Mouse (Mus musculus) limb, embryonic 11.5 days (tissue): ENCODE measurements around the gene Slc25a33. TPM values are rescaled to one million over a fixed set of nuclear protein-coding genes. Genes with fewer than 3 reads are reported as not detected.

ENCODE experiments used
- ATAC-seq: fragments of 200-750 bp; cut with Nextera tagmentation; 2 replicates; pipeline ENCODE4 v1.8.0; 2017; ENCODE audit warnings: low read depth; ENCODE audit not compliant: insufficient number of reproducible peaks, low FRiP score, low TSS enrichment
- DNase-seq: peaks from one replicate; pipeline ENCODE4 v3.0.0-alpha.2; 2015; ENCODE audit warnings: low spot score
- H3K27ac ChIP-seq: fragments of 300-500 bp; sonication (generic); replicated peaks from 2 replicates; pipeline ENCODE4 v1.5.1; 2014; ENCODE audit warnings: low read depth, mild to moderate bottlenecking, low read length
- H3K27me3 ChIP-seq: fragments of 300-500 bp; sonication (generic); 2 replicates; pipeline ENCODE4 v1.6.1; 2014; ENCODE audit warnings: mild to moderate bottlenecking, low read length, mixed read lengths; ENCODE audit not compliant: control insufficient read depth, insufficient read depth
- H3K36me3 ChIP-seq: fragments of 300-500 bp; sonication (generic); 2 replicates; pipeline ENCODE4 v1.6.1; 2014; ENCODE audit warnings: mild to moderate bottlenecking, low read length, moderate library complexity, mixed read lengths; ENCODE audit not compliant: control insufficient read depth, insufficient read depth
- H3K4me1 ChIP-seq: fragments of 300-500 bp; sonication (generic); 2 replicates; pipeline ENCODE4 v1.6.1; 2014; ENCODE audit warnings: low read length, mixed read lengths; ENCODE audit not compliant: control insufficient read depth, insufficient read depth
- H3K4me2 ChIP-seq: fragments of 300-500 bp; sonication (generic); 2 replicates; pipeline ENCODE4 v1.6.1; 2014; ENCODE audit warnings: low read depth, mild to moderate bottlenecking, moderate library complexity; ENCODE audit not compliant: severe bottlenecking
- H3K4me3 ChIP-seq: fragments of 300-500 bp; sonication (generic); 2 replicates; pipeline ENCODE4 v1.5.1; 2014; ENCODE audit warnings: low read depth, low read length
- H3K9ac ChIP-seq: fragments of 300-500 bp; sonication (generic); 2 replicates; pipeline ENCODE4 v1.6.1; 2014; ENCODE audit warnings: mild to moderate bottlenecking, low read length
- H3K9me3 ChIP-seq: fragments of 300-500 bp; sonication (generic); 2 replicates; pipeline ENCODE4 v1.6.1; 2016; ENCODE audit warnings: low read length; ENCODE audit not compliant: control insufficient read depth
- WGBS: fragments of 180-500 bp; shearing (Covaris S2); extraction: QIAGEN DNeasy Blood & Tissue Kit; methylation state at CpG from one replicate; pipeline ENCODE4 v1.1.7; 2014; 5-methylcytosine and 5-hydroxymethylcytosine counted together
- polyA plus RNA-seq: library from polyadenylated mRNA; unstranded; fragments of >200 nt; fragmentation: Nextera tagmentation; extraction: Ambion mirVana; gene quantifications from 2 replicates; pipeline ENCODE4 v1.2.1, GENCODE M21; 2014

The Slc25a33 gene
- polyA plus RNA-seq, 1 experiment from 2014 or later: 28.9 TPM

DNA sequence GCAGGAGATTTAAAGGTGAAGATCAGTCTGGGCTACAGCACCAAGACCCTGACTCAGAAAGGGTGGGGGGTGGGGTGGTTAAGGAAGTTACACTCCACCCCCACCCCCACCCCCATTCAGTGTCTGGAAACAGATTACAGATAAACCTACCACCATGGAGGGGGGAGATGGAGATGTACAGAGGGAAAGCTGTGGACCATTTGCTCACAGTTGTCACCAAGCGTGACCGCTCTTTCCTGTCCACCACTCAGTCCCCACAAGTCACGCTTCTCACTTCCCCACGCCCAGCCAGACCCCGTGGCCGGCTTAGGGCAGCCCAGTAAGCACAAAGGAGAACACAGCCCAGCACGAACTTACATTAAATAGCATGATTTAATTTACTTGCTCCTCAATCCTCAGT, 30.0 kb downstream of the Slc25a33 start:
- 88% methylated on average over 7 of the region's 7 CpGs for WGBS
- H3K27me3 ChIP-seq: no peaks in the 10 kb centered on the region
- no peak for ATAC-seq
- H3K4me1 ChIP-seq: no peaks in the 10 kb centered on the region
- no peak for DNase-seq
- no peak overlapping the region for H3K27ac ChIP-seq
- H3K9me3 ChIP-seq: no peaks in the 10 kb centered on the region
- H3K9ac ChIP-seq: no peak overlapping the region
- H3K4me2 ChIP-seq: no peak overlapping the region
- no peak overlapping the region for H3K4me3 ChIP-seq
- no peaks in the 10 kb centered on the region; the same call in 1 of the 2 replicates for H3K36me3 ChIP-seq

DNA sequence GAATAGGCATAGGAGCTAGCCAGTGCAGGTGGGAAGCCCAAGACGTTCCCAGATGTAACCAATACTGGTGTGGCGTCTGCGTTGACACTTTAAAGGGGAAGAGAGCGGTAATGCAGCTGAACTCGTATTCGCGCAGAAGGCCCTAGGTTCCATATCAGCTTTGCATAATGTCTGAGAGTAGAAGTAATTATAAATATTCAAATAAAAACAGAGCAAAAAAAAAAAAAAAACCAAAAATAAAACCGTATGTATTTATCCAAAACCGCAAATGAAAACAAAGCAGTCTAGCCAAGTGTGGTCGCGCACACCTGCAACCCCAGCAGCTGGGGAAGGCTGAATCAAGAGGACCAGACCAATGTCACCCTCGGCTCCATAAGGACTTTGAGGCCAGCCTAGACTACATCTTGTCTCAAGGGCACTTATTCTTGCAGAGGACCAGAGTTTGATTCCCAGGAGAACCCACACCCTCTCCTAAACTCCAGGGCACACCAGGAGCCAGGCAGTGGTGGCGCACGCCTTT, 32.0 kb downstream of the Slc25a33 start:
- no peak overlapping the region for H3K9ac ChIP-seq
- H3K27me3 ChIP-seq: no peaks in the 10 kb centered on the region
- no peak overlapping the region for H3K27ac ChIP-seq
- H3K9me3 ChIP-seq: no peaks in the 10 kb centered on the region
- DNase-seq (no peak), ATAC-seq (no peak)
- no peak overlapping the region for H3K4me2 ChIP-seq
- 94% methylated on average over 14 of the region's 14 CpGs for WGBS
- H3K4me1 ChIP-seq: no peaks in the 10 kb centered on the region; the same call in none of the 2 replicates
- H3K4me3 ChIP-seq: no peak overlapping the region
- no peaks in the 10 kb centered on the region; the same call in 1 of the 2 replicates for H3K36me3 ChIP-seq

DNA sequence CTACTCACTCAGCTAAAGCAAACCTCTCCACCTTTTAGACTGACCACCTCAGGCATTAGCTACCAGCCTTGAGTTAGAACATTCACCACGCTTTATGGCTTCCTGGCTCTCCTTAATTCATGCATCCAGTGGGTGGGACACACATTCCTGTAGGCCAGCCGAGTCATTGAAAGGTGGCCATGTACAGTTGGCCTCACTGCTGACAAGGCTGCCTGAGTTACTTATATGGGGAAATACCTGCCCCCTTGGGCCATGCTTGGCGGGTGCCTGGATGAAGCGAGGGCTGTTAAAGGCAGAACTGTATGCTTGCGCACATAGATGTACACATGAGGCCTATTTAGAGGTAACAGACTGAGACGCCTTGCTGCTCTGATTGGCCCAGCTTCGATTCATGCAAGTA, 33.8 kb downstream of the Slc25a33 start:
- Histone ChIP-seq H3K9ac (no peak overlapping the region), H3K4me3 (no peak overlapping the region), H3K9me3 (no peaks in the 10 kb centered on the region), H3K27ac (no peak overlapping the region), H3K27me3 (no peaks in the 10 kb centered on the region), H3K4me1 (peaks cover 13% of the 10 kb centered on the region), H3K36me3 (no peaks in the 10 kb centered on the region; the same call in 1 of the 2 replicates), H3K4me2 (no peak overlapping the region)
- DNase-seq (no peak), ATAC-seq (no peak)
- 87% methylated on average over 7 of the region's 7 CpGs for WGBS

DNA sequence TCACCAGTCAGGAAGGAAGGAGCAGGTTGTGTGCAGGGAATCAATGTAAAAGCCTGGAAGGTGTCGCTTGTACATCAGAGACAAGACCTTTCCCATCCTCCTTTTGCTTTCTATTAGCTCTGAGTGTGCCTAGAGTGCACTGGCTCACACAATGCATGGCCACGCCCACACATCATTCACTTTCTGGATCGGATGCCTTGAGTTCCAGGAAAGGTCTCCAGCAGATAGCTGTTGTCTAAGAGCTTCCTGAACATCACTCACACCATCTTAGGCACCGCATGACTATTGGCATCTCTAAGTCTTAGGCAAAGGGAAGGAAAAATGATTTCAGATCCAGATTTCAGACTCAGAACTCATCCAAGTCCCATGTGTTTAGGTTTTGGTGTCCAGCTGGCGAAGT, 34.6 kb downstream of the Slc25a33 start:
- Histone ChIP-seq H3K9ac (no peak overlapping the region), H3K4me2 (no peak overlapping the region), H3K9me3 (no peaks in the 10 kb centered on the region), H3K4me1 (peaks cover 18% of the 10 kb centered on the region), H3K36me3 (no peaks in the 10 kb centered on the region; the same call in 1 of the 2 replicates), H3K27me3 (no peaks in the 10 kb centered on the region), H3K4me3 (no peak overlapping the region), H3K27ac (no peak overlapping the region)
- 83% methylated on average over 5 of the region's 5 CpGs for WGBS
- ATAC-seq (no peak), DNase-seq (no peak)

DNA sequence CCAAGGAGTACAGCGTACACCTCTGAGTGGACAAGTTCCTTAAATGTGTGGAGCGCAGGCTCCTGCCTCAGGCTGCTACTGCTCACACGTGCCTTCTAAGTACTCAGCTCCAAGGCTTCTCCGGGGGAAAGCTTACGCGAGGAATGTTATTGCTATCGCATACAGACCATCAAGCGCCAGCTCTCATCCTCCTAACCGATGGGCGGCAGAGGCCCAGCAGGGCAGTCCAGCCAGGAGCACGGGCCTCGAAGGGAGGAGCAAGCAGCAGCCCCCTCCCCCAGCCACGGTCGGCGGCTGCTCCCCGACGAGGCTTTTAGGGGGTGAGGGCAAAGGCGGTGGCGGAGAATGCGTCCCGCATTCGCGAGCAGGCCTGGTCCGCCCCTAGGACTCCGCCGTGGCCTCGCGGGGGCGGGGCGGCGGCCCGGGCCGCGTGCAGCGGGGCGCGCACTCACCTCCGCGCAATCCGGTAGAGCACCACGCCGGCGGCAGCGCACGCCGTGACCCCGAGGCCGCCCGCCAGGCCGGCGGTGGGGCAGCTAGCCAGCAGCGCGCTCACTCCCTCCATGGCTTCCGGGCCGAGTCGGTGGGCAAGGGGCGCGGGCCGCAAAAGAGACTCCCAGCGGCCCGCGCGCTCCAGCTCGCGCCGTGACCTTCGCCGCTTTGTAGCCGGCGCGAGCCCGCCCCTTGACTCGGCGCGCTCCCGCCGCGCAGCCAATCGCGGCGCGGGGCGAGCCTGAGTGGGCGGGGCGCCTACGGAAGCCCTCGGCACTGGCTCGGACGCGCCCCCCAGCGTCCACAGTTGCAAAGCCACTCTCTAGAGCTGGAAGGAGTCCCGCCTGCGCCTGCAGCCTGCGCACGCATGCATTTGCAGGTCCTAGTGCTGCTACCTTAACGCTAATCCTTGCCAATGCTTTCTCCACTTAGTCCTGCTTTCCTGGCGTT, 36.4 kb downstream of the Slc25a33 start, which contains the start of gene Tmem201:
Gene Tmem201 (minus strand): TSS at position 662 of the 942 bp plus-strand sequence.
- Histone ChIP-seq H3K27me3 (no peaks in the 10 kb centered on the region), H3K27ac (peak within 1 kb of the TSS; percentile 22; the same call in 1 of the 2 replicates), H3K36me3 (no peaks in the 10 kb centered on the region), H3K4me3 (peak within 1 kb of the TSS; percentile 90), H3K9ac (peak within 1 kb of the TSS; percentile 89), H3K9me3 (no peaks in the 10 kb centered on the region), H3K4me2 (peak within 1 kb of the TSS; percentile 96), H3K4me1 (peaks cover 30% of the 10 kb centered on the region)
- ATAC-seq: peak; percentile 84
- under 1% methylated on average over 88 of the region's 97 CpGs for whole genome bisulfite sequencing
- peak; percentile 97 for DNase-seq

DNA sequence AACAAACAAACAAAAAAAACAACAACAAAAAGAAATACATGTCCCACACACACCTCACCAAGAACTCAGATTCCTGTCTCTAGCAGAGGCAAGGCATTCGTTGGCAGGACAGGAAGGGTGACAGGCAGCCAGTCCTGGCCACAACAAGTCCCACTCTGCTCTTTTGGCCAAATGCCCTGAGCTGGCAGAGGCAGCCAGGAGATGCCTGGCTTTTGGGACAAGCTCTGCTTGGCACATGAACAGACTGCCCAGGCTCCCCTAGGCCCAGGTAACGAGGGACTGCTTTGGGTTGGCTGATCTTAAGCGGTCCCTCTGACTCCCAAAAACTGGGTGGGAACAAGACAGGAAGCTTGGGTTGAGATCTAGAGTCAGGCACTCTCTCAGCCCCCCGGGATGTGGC, 37.5 kb downstream of the Slc25a33 start:
- Histone ChIP-seq H3K36me3 (no peaks in the 10 kb centered on the region), H3K4me2 (peak overlapping the region; percentile 96), H3K9ac (peak overlapping the region; percentile 89), H3K9me3 (no peaks in the 10 kb centered on the region), H3K4me1 (peaks cover 30% of the 10 kb centered on the region), H3K27ac (no peak overlapping the region), H3K4me3 (peak overlapping the region; percentile 90), H3K27me3 (no peaks in the 10 kb centered on the region)
- ATAC-seq: no peak
- DNase-seq: no peak
- WGBS: 40% methylated on average over 4 of the region's 4 CpGs

DNA sequence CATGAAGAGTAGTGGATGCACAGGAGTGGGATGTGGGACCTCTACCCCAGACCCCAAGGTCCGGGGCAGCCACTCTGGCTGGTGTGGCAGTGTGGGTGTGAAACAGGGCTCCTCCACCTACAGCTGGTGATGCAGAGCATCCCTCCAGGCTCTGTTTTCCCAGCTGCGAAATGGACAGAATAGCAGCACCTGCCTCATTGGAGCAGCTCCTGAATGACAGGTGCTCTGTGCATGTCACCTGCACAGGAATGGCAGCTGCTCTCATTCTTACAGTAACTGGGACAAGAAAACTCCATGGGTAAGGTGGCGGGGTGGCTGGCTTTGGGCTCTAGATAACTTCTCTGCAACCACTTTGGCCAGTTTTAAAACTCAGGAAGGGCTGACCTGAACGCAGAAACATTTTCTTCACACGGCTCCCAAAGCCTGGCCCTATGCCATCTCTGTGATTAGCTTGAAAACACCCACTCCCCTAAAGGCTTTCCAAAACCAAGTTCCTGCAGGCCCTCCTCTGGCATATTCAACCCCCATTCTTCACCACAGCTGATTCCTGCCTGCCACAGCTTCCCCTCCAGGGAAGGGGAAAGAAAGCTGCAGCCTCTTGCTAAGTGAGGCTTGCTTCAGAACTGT, 38.3 kb downstream of the Slc25a33 start:
- peaks cover 30% of the 10 kb centered on the region for H3K4me1 ChIP-seq
- no peak overlapping the region for H3K27ac ChIP-seq

DNA sequence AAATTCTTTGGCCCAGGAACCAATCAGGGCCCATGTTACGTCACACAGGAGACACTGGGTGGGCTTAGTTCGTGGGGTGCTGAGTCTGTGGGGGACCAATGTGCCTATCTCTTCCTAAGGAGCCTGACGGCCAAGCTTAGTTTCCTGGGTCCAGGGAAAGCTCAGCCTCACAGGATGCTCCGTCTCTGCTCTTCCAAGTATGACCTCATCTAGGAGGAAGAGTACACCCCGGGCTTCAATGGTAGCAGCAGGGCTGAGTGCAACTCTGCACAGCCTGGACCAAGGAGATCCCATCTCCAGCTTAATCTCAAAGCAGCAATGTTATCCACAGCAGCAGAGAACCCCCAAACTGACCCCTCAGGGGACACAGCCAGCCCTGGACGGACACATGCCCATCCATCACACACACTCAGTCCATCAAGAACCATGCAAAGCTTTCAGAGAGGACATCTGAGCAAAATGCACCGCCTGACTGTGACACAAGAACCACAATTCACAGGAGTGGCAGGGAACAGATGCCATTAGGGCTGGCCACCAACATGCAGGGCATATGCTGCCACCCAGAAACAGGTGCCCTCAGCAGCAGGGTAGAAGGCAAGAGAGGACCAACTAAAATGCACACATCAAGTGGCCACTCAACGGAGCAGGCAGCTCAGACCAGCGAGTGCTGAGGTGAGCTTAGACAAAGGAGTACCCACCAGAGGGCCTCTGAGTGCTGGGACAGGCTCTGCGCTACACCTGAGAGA, 39.2 kb downstream of the Slc25a33 start:
- ATAC-seq (no peak), DNase-seq (no peak)
- no peaks in the 10 kb centered on the region for H3K9me3 ChIP-seq
- H3K27me3 ChIP-seq: no peaks in the 10 kb centered on the region
- 86% methylated on average over 10 of the region's 10 CpGs for WGBS
- no peak overlapping the region for H3K4me3 ChIP-seq
- H3K9ac ChIP-seq: no peak overlapping the region; the same call in 1 of the 2 replicates
- no peak overlapping the region for H3K27ac ChIP-seq
- no peak overlapping the region for H3K4me2 ChIP-seq
- peaks cover 4% of the 10 kb centered on the region; the same call in 1 of the 2 replicates for H3K36me3 ChIP-seq
- H3K4me1 ChIP-seq: peaks cover 30% of the 10 kb centered on the region

More for the DNA sequence above, 38.3 kb downstream of the Slc25a33 start:
- ATAC-seq: no peak
- H3K36me3 ChIP-seq: peaks cover 4% of the 10 kb centered on the region; the same call in 1 of the 2 replicates
- no peak overlapping the region; the same call in 1 of the 2 replicates for H3K9ac ChIP-seq
- H3K4me3 ChIP-seq: no peak overlapping the region
- no peaks in the 10 kb centered on the region for H3K27me3 ChIP-seq
- no peak overlapping the region for H3K4me2 ChIP-seq
- 89% methylated on average over 5 of the region's 5 CpGs for WGBS
- DNase-seq: no peak
- H3K9me3 ChIP-seq: no peaks in the 10 kb centered on the region
